18 mouse cellular contexts compared by ENCODE assay signal in the genomic region with DNA sequence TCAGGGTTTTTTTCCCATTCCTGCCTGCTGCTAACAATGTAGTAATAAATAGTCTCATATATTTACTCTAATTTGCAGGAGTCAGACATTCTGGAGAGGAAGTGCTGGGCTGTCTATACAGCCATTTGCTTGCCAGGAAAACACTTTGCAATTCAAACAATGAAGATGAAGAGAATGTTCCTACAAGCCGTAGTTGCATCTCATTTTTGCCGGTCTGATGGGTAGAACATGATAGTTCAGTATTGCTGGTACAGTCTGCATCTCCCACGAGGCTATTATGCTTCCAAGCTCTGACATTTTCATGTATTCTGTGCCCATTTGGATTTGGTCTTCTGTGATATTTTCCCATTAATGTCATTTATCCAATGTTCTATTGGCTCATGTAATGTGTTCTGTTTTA.
"Had no signal": no experiment of that assay in that cellular context is flagged by ENCODE, and none has a peak within 500 bp of the region (broad histone marks: within the 10 kb centered on the region; RNA-seq: fewer than 3 reads in every experiment).

No protein-coding gene starts in this region.

- ATAC-seq: liver, postnatal 0 days; lung, postnatal 0 days; midbrain, embryonic 13.5 days; midbrain, embryonic 15.5 days had no signal

- H3K9ac ChIP-seq: liver, postnatal 0 days; lung, embryonic 15.5 days; midbrain, embryonic 13.5 days; midbrain, embryonic 15.5 days; neural tube, embryonic 13.5 days; stomach, embryonic 15.5 days had no signal

- H3K4me3 ChIP-seq: lung, embryonic 15.5 days; megakaryocyte, embryonic 14.5 days; midbrain, embryonic 13.5 days; midbrain, embryonic 15.5 days; neural tube, embryonic 13.5 days; stomach, embryonic 15.5 days had no signal

- H3K4me1 ChIP-seq: lung, embryonic 15.5 days; midbrain, embryonic 13.5 days; midbrain, embryonic 15.5 days; neural tube, embryonic 13.5 days; stomach, embryonic 15.5 days had no signal

- H3K27ac ChIP-seq: lung, embryonic 15.5 days; macrophage; midbrain, embryonic 13.5 days; midbrain, embryonic 15.5 days; neural tube, embryonic 13.5 days; stomach, embryonic 15.5 days; stomach, postnatal 0 days had no signal

- DNase-seq: liver, postnatal 0 days; lung, adult 2 months; lung, postnatal 14 days; lung, postnatal 36 days; right cerebral cortex, postnatal 14 days; thymus, adult 2 months; thymus, postnatal 25 days; thymus, postnatal 4 days had no signal

- H3K9me3 ChIP-seq: lung, embryonic 15.5 days; megakaryocyte, embryonic 14.5 days; midbrain, embryonic 13.5 days; midbrain, embryonic 15.5 days; neural tube, embryonic 13.5 days; stomach, embryonic 15.5 days had no signal

- H3K4me2 ChIP-seq: lung, embryonic 15.5 days; midbrain, embryonic 11.5 days; midbrain, embryonic 13.5 days; midbrain, embryonic 15.5 days; neural tube, embryonic 13.5 days; stomach, embryonic 15.5 days had no signal

- H3K36me3 ChIP-seq: lung, embryonic 15.5 days; midbrain, embryonic 13.5 days; midbrain, embryonic 15.5 days; neural tube, embryonic 13.5 days; stomach, embryonic 15.5 days had no signal

- H3K27me3 ChIP-seq: lung, embryonic 15.5 days; midbrain, embryonic 13.5 days; midbrain, embryonic 15.5 days; neural tube, embryonic 13.5 days; stomach, embryonic 15.5 days had no signal
